Mouse (Mus musculus): ENCODE data around the gene Elmo1. TPM values are rescaled to one million over a fixed set of nuclear protein-coding genes. Genes with fewer than 3 reads are reported as not detected.
A peak's percentile ranks its signal among the peaks of the same experiment; 100 is the strongest.

Elmo1 gene
- polyA plus RNA-seq, 1 experiment from 2014 or later: 3.1 TPM

- no peaks in the 10 kb centered on the region for H3K27me3 ChIP-seq
- H3K4me3 ChIP-seq (replicated peaks): no peak overlapping the region
- no peak overlapping the region for H3K4me2 ChIP-seq
- H3K9ac ChIP-seq: no peak overlapping the region
- ATAC-seq (ENCODE audit: low read depth): no peak
- H3K4me1 ChIP-seq (replicated peaks): no peaks in the 10 kb centered on the region
- WGBS (ENCODE audit: insufficient replicate concordance): 62% methylated on average over 5 of the region's 5 CpGs
- H3K36me3 ChIP-seq: no peaks in the 10 kb centered on the region
- no peak overlapping the region for H3K27ac ChIP-seq
- DNase-seq: no peak
- H3K9me3 ChIP-seq (replicated peaks): no peaks in the 10 kb centered on the region
These were observed 29.4 kb upstream of the Elmo1 start for GRCm38 (mm10) chr13:20061031-20061430.

- WGBS (ENCODE audit: insufficient replicate concordance): 55% methylated on average over 5 of the region's 5 CpGs
- no peaks in the 10 kb centered on the region for H3K4me1 ChIP-seq (replicated peaks)
- no peak overlapping the region for H3K4me3 ChIP-seq (replicated peaks)
- no peaks in the 10 kb centered on the region for H3K36me3 ChIP-seq
- no peak overlapping the region for H3K4me2 ChIP-seq
- no peak overlapping the region for H3K27ac ChIP-seq
- H3K27me3 ChIP-seq: no peaks in the 10 kb centered on the region
- no peak overlapping the region for H3K9ac ChIP-seq
- ATAC-seq (ENCODE audit: low read depth): no peak
- no peak for DNase-seq
- no peaks in the 10 kb centered on the region for H3K9me3 ChIP-seq (replicated peaks)
These were observed 27.1 kb upstream of the Elmo1 start for GRCm38 (mm10) chr13:20063331-20063730.

GRCm38 (mm10) chr13:20072043-20072442 is 18.4 kb upstream of the Elmo1 start:
- H3K4me2 ChIP-seq: no peak overlapping the region
- H3K27ac ChIP-seq: no peak overlapping the region
- no peak overlapping the region for H3K9ac ChIP-seq
- no peaks in the 10 kb centered on the region for H3K27me3 ChIP-seq
- H3K36me3 ChIP-seq: no peaks in the 10 kb centered on the region
- DNase-seq (no peak), ATAC-seq (ENCODE audit: low read depth) (no peak)
- H3K4me3 ChIP-seq (replicated peaks): no peak overlapping the region
- no peaks in the 10 kb centered on the region for H3K4me1 ChIP-seq (replicated peaks)
- H3K9me3 ChIP-seq (replicated peaks): no peaks in the 10 kb centered on the region

GRCm38 (mm10) chr13:20072994-20073393 is 17.4 kb upstream of the Elmo1 start:
- H3K4me1 ChIP-seq (replicated peaks): no peaks in the 10 kb centered on the region
- H3K9me3 ChIP-seq (replicated peaks): no peaks in the 10 kb centered on the region
- no peaks in the 10 kb centered on the region for H3K27me3 ChIP-seq
- no peak overlapping the region for H3K4me3 ChIP-seq (replicated peaks)
- no peak overlapping the region for H3K27ac ChIP-seq
- no peak overlapping the region for H3K9ac ChIP-seq
- DNase-seq (no peak), ATAC-seq (ENCODE audit: low read depth) (no peak)
- H3K36me3 ChIP-seq: no peaks in the 10 kb centered on the region
- WGBS (ENCODE audit: insufficient replicate concordance): 54% methylated on average over 5 of the region's 5 CpGs
- H3K4me2 ChIP-seq: no peak overlapping the region

- no peaks in the 10 kb centered on the region for H3K9me3 ChIP-seq (replicated peaks)
- no peaks in the 10 kb centered on the region for H3K36me3 ChIP-seq
- H3K27me3 ChIP-seq: no peaks in the 10 kb centered on the region
- H3K4me1 ChIP-seq (replicated peaks): no peaks in the 10 kb centered on the region
- DNase-seq (no peak), ATAC-seq (ENCODE audit: low read depth) (no peak)
- no peak overlapping the region for H3K27ac ChIP-seq
- no peak overlapping the region for H3K9ac ChIP-seq
- no peak overlapping the region for H3K4me2 ChIP-seq
- 73% methylated on average over 1 of the region's 1 CpGs for WGBS (ENCODE audit: insufficient replicate concordance)
- H3K4me3 ChIP-seq (replicated peaks): no peak overlapping the region
These were observed 13.9 kb upstream of the Elmo1 start for GRCm38 (mm10) chr13:20076521-20076920.

GRCm38 (mm10) chr13:20077237-20077636 is 13.2 kb upstream of the Elmo1 start:
- no peaks in the 10 kb centered on the region for H3K27me3 ChIP-seq
- H3K4me1 ChIP-seq (replicated peaks): no peaks in the 10 kb centered on the region
- H3K4me3 ChIP-seq (replicated peaks): no peak overlapping the region
- H3K9me3 ChIP-seq (replicated peaks): no peaks in the 10 kb centered on the region
- H3K9ac ChIP-seq: no peak overlapping the region
- DNase-seq (no peak), ATAC-seq (ENCODE audit: low read depth) (no peak)
- WGBS (ENCODE audit: insufficient replicate concordance): 78% methylated on average over 3 of the region's 3 CpGs
- no peak overlapping the region for H3K27ac ChIP-seq
- H3K4me2 ChIP-seq: no peak overlapping the region
- H3K36me3 ChIP-seq: no peaks in the 10 kb centered on the region

- Histone ChIP-seq H3K27me3 (peaks cover 67% of the 10 kb centered on the region), H3K27ac (peak overlapping the region; percentile 54), H3K36me3 (no peaks in the 10 kb centered on the region), H3K4me3 (replicated peaks) (peak overlapping the region; percentile 64), H3K4me2 (peak overlapping the region; percentile 73), H3K9ac (peak overlapping the region; percentile 67), H3K4me1 (replicated peaks) (peaks cover 8% of the 10 kb centered on the region), H3K9me3 (replicated peaks) (no peaks in the 10 kb centered on the region)
- ATAC-seq (ENCODE audit: low read depth) (peak; percentile 58), DNase-seq (no peak)
- WGBS (ENCODE audit: insufficient replicate concordance): under 1% methylated on average over 82 of the region's 93 CpGs
These were observed 561 bp downstream of the Elmo1 start for GRCm38 (mm10) chr13:20090711-20091603.

GRCm38 (mm10) chr13:20091604-20091926 is 1.2 kb downstream of the Elmo1 start:
- ATAC-seq (ENCODE audit: low read depth): peak; percentile 38

GRCm38 (mm10) chr13:20092301-20092700 is 1.9 kb downstream of the Elmo1 start:
- Histone ChIP-seq H3K9me3 (replicated peaks) (no peaks in the 10 kb centered on the region), H3K4me1 (replicated peaks) (peaks cover 13% of the 10 kb centered on the region), H3K27ac (no peak overlapping the region), H3K9ac (no peak overlapping the region), H3K4me3 (replicated peaks) (no peak overlapping the region), H3K4me2 (no peak overlapping the region), H3K27me3 (peaks cover 67% of the 10 kb centered on the region), H3K36me3 (no peaks in the 10 kb centered on the region)
- DNase-seq (no peak), ATAC-seq (ENCODE audit: low read depth) (no peak)
- WGBS (ENCODE audit: insufficient replicate concordance): 42% methylated on average over 3 of the region's 3 CpGs

More at GRCm38 (mm10) chr13:20091604-20091926, 1.2 kb downstream of the Elmo1 start:
- Histone ChIP-seq H3K9ac (0 out of 2 replicates have a peak overlapping the region, but pooled peaks have one; percentile 67), H3K9me3 (replicated peaks) (no peaks in the 10 kb centered on the region), H3K36me3 (no peaks in the 10 kb centered on the region), H3K27ac (0 out of 2 replicates have a peak overlapping the region, but pooled peaks have one; percentile 54), H3K4me1 (replicated peaks) (peaks cover 8% of the 10 kb centered on the region), H3K4me3 (replicated peaks) (peak overlapping the region; percentile 64), H3K27me3 (peaks cover 67% of the 10 kb centered on the region), H3K4me2 (peak overlapping the region; percentile 73)
- no peak for DNase-seq
- WGBS (ENCODE audit: insufficient replicate concordance): 2% methylated on average over 10 of the region's 10 CpGs

GRCm38 (mm10) chr13:20093307-20094045 is 3.1 kb downstream of the Elmo1 start:
- no peak for DNase-seq
- no peak overlapping the region for H3K27ac ChIP-seq
- 42% methylated on average over 19 of the region's 19 CpGs for WGBS (ENCODE audit: insufficient replicate concordance)
- ATAC-seq (ENCODE audit: low read depth): 0 out of 2 replicates have a peak, but pooled peaks have one; percentile 19
- no peaks in the 10 kb centered on the region for H3K9me3 ChIP-seq (replicated peaks)
- no peak overlapping the region for H3K4me2 ChIP-seq
- no peak overlapping the region for H3K9ac ChIP-seq
- H3K36me3 ChIP-seq: no peaks in the 10 kb centered on the region
- peaks cover 19% of the 10 kb centered on the region for H3K4me1 ChIP-seq (replicated peaks)
- no peak overlapping the region for H3K4me3 ChIP-seq (replicated peaks)
- H3K27me3 ChIP-seq: peaks cover 59% of the 10 kb centered on the region

GRCm38 (mm10) chr13:20094916-20095700 is 4.7 kb downstream of the Elmo1 start:
- WGBS (ENCODE audit: insufficient replicate concordance): 56% methylated on average over 4 of the region's 4 CpGs

More at GRCm38 (mm10) chr13:20094916-20095700, 4.7 kb downstream of the Elmo1 start:
- H3K27ac ChIP-seq: no peak overlapping the region
- peaks cover 30% of the 10 kb centered on the region for H3K4me1 ChIP-seq (replicated peaks)
- no peaks in the 10 kb centered on the region for H3K36me3 ChIP-seq
- no peaks in the 10 kb centered on the region for H3K9me3 ChIP-seq (replicated peaks)
- ATAC-seq (ENCODE audit: low read depth) (no peak), DNase-seq (no peak)
- H3K4me2 ChIP-seq: no peak overlapping the region
- no peak overlapping the region for H3K4me3 ChIP-seq (replicated peaks)
- no peak overlapping the region for H3K9ac ChIP-seq
- H3K27me3 ChIP-seq: peaks cover 48% of the 10 kb centered on the region

All from liver, embryonic 13.5 days (tissue).